Mouse (Mus musculus): ENCODE measurements at regions not wholly inside any gene's neighbourhood (a gene's known extent, or its start where the extent isn't known, plus 50 kb on each side); places are given as distances from the start of the nearest gene placed in this dataset.
A peak's percentile ranks its signal among the peaks of the same experiment; 100 is the strongest.

DNA sequence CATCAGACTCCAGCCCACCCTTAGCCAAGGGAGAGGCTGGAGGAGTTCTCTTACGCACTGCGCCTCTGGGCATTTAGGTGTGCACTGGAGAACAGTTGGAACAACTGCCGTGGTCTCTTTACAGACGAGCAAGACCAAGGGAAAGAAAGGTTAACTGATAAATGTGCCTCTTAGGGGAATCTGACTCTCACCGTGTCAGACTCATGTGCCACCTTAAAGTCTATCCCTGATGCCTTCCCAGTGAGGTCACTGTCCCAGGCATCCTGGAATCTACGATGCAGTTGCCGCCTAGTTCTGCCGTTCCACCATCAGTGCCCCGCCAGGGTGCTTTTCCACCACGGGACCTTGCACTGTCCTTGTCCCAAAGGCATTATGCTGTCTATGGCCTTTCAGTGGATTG lies 339.7 kb upstream of the Adgrl2 start:
- DNase-seq (ENCODE audit: low read depth, low spot score), result no peak

DNA sequence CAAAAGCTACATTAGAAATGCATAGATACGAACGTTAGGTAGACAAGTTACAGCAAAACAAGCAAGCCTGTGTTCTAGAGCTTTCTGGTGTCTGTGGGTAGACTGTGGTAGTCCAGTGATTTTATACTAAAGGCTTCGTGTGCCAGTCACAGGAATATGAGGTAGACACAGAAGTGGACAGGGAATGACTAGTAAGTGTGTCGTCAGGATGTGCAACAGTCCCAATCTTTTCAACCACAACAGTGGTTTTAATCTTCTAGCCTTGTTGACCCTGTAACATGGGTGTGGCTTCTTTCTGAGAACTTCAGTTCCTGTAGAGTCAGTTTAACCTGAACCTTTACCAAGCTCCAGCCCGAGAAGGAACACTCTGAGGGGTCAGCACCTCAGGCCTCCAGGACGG lies 339.3 kb upstream of the Adgrl2 start:
- DNase-seq (ENCODE audit: low read depth, low spot score), result no peak

DNA sequence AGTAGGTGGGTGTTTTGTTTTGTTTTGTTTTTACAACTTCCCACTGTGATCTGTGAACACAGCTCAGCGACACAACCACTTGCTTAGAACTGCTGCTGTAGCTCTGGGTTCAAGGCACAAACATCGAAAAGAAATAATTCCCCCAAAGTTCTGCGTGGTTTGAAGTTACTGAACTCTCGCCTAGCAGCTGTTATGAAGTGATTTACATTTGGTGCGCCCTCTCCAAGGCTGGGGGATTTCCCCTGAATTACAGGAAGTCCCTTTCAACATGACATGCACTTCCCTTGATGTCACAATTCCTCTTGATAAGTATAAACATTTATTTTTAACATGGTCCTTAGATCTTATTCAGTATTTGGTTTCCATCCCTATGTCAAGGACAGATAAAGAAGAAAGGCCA lies 336.3 kb upstream of the Adgrl2 start:
- DNase-seq (ENCODE audit: low read depth, low spot score), result peak; percentile 74

DNA sequence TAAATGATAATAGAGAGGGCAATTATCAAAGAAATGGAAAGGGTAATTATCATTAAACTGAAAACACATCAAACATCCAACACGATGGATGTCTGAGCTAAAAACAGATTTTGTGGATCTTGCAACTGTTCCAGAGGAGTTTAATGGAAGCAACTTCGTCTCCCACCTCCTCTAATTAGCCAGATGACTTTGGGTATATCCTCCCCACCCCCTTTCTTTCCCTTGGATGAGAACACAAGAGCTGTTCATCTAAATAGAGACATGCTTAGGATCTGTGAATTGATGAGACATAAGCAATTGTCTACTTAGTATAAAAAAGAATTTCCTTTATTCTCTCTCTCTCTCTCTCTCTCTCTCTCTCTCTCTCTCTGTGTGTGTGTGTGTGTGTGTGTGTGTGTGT lies 333.7 kb upstream of the Adgrl2 start:
- DNase-seq (ENCODE audit: low read depth, low spot score), result no peak

DNA sequence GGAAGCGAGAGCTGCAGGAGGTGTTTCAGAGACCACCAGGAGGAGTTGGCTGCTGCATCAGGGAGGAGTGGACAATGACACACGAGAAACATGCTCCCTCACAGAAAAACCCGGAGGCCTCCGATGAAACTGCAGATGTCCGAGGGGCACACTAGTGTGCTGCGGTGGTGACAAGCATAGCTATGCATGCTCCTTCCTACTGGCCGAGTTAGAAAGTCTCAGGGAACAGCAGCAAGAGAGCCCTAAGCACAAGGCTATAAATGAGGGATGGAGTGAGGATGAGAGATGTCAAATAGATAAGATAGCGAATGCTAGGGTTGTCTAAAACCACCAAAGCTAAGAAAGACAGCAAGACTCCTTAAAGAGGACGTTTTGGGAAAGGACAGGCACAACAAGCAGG lies 328.4 kb upstream of the Adgrl2 start:
- DNase-seq (ENCODE audit: low read depth, low spot score), result no peak

DNA sequence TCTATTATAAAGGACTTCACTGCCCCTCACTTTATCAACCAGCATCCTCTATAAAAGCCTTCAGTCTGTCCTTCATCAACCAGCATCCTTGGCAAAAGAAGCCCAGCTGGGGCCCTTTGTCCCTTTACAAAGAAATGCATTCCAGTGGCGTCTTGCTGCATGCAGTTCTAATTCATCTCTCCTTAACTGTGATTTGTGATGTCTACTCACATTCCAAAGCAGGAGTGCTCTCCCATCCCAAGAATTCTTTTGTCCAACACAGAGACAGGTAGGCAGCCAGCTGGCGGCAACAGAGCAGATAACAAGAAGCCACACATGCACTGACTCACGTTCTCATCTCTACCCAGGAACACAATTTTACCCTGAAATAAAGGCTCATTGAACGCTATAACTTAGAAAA lies 323.9 kb upstream of the Adgrl2 start:
- DNase-seq (ENCODE audit: low read depth, low spot score), result no peak

DNA sequence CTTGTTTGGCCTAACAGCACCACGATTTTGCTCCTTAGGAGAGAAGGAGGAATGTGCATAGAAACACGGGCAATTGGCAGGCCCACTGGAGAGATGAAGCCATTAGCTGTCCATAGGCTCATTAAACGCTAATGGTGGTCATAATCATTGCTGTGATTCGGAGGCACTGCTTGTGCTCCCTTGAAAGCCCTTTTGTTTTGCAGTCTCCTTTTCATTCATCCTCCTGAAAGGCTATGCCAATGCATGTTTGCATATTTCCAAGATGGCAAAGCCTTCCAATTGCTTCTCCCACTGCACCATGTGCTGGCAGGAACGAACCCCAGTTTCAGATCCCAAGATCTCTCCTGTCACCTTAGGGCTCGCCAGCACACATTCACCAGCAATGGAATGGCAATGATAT lies 322.9 kb upstream of the Adgrl2 start:
- no peak for DNase-seq (ENCODE audit: low read depth, low spot score)

DNA sequence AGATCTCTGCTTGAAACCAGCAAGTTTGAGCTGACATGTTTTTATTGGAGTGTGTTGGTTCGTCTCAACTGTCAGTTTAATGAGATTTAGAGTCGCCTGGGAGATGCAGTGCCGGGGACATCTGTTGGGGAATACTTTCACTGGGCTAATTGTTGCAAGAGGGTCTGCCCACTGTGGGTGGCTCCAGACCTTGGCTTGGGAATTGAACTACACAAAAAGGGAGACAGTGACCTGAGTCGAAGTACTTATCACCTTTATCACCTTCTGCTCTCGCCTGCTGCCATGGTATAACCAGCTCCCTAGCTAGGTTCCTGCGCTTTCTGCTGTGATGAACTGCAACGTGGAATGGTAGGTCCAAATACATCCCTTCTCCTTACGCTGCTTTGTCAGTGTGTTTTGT lies 321.2 kb upstream of the Adgrl2 start:
- DNase-seq (ENCODE audit: low read depth, low spot score), result no peak

DNA sequence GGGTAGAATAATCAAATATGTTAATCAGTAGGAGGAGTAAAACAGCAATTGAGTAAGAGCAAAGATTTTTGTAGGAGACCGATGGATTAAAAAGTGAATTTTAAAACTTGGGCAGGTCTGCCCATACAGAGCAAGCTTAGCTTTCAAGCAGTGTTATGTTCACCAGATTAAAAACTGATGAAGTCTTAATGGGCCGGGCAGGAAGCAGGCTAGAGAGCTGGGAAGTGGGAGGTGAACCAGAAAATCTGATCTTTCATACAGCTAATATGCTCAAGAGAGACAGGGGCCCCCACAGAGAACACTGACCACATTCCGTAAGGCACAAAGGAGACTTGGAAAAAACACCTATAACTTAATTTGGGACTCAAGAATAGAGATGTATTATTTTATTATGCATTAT lies 316.4 kb upstream of the Adgrl2 start:
- no peak for DNase-seq (ENCODE audit: low read depth, low spot score)

DNA sequence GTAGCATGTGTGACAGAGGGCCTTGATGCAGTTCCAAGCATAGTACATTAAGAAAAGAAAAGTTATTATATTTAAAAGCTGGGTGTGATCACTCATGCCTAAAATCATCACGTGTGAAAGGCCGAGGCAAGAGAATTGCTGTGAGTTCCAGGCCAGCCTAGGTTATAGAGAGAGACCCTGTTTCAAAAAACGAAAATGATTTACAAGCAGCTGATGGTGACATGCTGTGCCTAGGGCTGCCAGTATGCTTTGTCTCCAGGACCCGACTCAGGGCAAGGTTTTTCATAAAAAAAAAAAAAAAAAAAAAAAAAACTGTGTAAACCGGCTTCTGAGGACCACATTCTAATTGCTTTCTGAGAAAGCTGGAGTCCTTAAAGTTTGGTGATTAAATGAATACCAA lies 315.9 kb upstream of the Adgrl2 start:
- DNase-seq (ENCODE audit: low read depth, low spot score), result no peak

DNA sequence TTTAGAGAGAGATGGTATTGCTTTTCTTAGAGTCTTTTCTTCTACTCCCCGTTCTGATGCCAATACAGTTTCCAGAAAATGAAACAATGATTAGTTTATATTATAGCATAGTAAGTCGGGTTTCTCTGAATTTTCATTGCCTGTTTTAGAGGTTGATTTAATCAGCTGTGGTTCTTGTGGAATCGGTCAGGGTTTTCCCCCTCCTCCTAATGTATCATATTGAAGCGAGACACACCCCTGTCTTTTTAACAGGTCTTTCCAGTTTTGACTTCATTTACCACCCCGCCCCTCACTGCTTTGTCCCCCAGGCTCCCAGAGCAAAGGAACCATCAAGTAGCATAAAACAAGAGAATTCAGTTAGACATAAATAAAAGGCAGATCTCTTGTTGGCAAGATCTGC lies 315.1 kb upstream of the Adgrl2 start:
- no peak for DNase-seq (ENCODE audit: low read depth, low spot score)

DNA sequence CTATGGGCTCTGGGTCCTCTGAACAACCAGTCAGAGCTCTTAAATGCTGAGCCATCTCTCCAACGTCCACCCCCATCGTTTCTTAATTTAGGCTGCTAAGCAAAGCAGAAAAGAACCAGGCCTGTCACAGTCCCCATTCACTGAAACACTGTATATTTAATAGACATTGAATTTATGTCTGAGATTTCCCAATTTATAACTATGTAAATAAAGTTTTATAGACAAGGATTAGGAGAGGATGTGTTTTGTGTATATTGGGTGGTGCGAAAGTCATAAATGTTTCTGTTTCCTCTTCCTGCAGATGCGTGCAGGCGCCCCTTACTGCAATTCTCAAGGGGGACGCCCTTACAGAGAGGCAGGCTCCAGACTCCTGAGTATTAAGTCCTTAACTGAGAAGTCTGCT lies 314.7 kb upstream of the Adgrl2 start:
- no peak for DNase-seq (ENCODE audit: low read depth, low spot score)

DNA sequence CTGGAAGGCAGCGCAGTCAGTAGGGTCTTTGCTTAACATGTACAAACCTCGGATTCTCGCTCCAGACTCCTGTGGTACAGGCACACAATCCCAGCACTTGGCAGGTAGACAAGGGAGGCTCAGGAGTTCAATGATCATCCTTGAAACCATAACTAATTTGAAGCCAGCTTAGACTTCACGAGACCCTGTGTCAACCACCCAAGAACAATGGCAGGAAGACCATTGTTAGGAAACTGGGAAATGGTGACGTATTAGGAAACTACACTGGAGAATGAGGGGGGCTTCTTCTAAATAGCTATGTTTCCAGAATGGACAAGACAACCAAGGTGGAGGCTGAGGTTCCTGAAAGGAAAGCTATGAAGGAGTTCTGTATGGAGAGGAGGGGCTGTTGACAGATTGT lies 313.1 kb upstream of the Adgrl2 start:
- DNase-seq (ENCODE audit: low read depth, low spot score), result no peak

DNA sequence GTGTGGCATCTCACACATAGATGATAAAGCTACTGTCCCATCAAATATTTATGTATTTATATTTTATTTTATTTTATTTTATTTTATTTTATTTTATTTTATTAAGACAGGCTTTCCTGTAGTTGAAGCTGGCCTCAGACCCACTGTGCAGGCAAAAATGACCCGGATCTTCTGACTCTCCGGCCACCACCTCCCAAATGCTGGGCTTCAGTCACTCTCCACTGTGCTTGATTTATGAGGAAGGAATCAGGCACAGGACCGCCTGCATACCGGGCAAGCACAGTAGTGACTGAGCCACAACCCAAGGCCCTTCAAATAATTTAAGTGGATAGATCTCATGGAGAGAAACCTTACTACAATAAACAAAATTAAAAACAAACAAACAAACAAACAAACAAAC lies 309.6 kb upstream of the Adgrl2 start:
- DNase-seq (ENCODE audit: low read depth, low spot score), result no peak

DNA sequence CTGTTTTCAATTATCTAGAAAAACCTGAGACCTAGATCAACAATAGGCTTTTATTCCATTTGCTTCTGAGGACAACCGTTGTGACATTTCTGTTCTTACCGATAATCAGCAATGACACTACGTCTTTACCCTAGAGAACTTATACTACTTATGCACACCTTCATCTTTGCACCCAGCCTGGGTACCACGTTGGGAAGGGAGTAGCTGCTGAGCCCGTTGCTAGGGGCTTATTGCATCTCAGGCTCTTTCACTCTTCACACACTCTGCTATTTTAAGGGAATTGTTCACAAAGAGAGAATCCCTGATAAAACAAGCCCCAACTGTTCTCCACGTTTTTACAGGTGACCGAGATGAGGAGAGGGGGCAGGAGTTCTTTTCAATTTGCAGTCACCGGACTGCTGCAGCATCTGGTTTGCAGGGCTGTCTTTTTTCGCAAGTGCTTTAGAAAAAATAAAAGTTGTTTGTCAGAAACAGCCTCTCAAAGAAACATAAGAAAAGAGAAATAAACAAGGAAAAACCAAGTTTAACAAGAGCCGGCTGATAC lies 306.1 kb upstream of the Adgrl2 start:
- no peak for DNase-seq (ENCODE audit: low read depth, low spot score)

DNA sequence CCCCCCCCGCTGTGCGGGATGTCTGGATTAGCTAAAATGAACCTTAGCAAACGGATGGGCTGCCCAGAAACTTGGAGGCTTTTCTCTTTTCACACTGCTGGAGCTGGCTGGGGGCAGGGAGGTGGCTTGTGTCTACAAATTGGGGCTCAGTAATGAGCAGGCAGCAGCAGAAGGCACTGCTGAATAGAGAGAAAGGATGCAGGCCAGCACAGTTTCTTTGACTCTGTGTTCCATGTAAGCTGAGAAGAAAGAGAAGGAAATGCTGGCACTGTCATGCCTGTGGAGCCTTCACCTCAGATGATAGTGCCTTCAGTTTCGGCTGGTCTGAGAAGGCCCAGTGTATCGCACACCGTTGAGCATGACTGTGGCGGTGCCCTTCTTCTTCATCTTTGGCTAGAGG lies 305.6 kb upstream of the Adgrl2 start:
- DNase-seq (ENCODE audit: low read depth, low spot score), result no peak

DNA sequence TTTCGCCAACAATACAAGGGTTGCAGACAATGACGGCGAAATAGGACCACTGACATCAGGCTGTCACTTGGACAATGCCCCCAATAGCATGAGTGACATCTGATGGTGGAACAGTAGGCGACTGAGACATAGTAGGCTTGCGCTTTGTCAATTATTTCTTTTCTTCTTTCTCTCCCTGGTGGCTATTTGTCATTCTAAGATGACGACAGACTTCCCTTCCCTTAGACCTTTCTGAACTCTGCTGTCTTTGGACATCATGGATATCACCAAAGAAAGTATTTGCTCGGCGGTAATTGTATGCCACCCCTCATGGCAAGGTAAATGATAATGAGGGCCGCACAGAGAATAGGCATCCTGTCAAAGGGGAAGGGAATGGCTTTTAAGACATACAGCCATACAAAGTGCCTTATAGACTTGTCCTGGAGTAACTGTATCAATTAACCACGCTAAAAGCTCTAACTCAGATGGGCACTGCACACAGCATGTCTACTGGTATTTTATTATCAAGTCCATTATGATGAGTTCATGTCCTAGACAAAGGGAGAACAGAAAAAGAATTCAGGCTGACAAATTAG lies 305.0 kb upstream of the Adgrl2 start:
- DNase-seq (ENCODE audit: low read depth, low spot score), result no peak

DNA sequence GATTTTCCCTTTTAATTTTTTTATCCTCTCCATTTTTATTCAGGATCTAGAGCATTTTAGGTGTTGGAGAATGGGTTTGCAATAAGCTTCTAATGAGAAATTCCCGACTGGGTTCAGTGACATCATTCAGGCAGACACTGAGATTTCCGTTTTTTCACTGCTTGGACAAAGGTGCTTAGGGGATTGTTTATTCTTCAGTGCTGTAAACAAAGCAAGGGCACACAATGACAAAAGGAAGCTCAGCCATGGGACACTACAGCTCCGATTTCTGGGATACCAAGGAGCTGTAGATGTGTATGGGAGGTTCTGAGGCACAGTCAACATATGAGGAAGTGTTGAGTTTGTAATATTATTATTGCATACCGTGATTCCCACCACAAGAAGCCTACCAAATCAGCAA lies 304.1 kb upstream of the Adgrl2 start:
- DNase-seq (ENCODE audit: low read depth, low spot score), result no peak

DNA sequence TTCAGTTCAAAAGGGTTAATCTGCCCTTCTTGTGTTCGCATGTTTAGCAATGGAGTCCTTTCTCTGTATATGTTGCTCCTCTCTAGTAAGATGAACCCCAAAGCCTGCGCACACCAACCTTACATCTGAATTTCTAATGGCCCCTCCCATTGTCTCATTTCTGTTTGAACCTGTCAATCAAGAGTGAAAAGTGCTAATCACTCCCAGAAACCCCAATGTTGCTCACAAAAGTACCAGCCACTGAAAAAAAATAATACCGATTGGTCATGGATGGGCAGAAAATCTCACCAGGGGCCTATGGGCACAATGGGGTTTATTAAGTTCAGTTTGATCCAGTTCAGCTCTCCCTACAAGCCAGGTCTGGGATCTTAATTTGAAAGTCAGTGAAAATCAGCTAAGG lies 302.1 kb upstream of the Adgrl2 start:
- DNase-seq (ENCODE audit: low read depth, low spot score), result no peak

DNA sequence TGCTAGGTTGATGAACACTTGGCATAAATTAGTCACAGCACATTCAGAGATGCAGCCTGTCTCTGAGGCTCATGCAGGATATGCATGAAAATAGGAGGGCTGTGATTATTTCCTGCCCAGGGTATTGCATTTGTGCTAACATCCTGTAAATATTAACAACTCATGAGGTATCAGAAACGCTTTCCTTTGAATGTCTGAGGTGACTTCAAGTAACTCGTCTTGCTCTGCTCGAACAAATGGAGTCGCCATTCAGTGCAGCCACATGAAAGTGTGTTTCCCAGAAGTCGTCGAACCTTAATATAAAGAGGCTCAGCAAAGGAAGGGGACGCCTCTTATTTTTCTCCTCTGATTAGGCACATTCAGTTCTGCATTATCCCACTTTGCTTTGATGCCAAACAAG lies 301.1 kb upstream of the Adgrl2 start:
- DNase-seq (ENCODE audit: low read depth, low spot score), result no peak

DNA sequence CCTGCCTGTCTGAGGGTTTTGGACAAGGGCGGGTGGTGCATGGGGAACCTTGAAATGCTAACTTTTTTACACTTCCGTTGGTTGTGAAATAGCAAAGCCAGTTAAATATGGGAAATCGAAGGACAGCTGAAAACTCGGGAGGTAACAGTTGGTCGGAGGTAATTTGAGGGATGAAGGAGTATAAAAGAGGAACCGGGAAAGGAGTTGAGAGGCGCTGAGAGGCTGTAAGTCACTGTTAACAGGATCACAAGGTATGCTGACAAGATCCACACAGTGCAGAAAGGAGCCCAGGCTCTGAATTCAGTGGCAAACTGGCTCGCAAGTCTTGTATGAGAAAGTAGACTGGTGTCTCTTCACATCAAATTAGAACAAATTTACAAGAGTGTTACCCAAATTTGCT lies 299.9 kb upstream of the Adgrl2 start:
- no peak for DNase-seq (ENCODE audit: low read depth, low spot score)

DNA sequence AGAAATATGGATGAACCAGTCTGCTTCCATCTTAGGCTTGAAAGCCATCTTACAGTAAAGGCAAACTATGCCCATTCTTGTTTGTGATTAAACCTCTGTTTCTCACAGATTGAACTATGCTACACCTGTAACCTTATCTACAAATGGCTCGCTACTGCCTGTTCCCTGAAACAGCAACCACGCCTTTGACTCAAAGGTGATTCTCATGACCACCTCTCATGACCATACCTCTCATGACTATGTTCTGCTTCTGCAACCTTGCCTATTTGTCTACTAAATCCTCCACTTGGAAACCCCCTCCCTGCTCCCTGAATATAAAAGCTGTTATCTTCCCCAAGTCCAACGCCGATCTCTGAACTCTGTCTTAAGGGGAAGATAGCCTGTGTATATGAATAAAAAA lies 296.7 kb upstream of the Adgrl2 start:
- no peak for DNase-seq (ENCODE audit: low read depth, low spot score)

DNA sequence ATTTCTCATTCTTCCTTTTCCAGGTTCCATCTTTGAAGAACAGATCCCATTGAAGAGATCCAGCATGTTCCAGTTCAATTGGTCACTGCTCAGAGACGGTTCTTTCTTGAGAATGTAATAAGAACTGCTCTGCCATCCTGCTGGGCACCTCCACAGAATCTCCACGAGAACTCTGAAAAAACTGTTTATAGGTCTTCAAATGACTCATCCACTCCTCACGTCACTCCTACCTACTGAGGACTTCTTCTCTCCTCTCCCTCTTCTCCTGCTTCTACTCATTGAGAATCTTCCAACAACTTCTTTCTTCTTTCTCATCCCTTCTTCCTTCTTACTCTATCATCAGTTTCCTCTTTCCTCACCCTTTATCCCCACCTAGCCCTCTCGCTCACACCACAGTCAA lies 294.6 kb upstream of the Adgrl2 start:
- DNase-seq (ENCODE audit: low read depth, low spot score), result no peak

All from A20 (cell line).